Mouse (Mus musculus): ENCODE data around the gene Arhgap8.
A peak's percentile ranks its signal among the peaks of the same experiment; 100 is the strongest.
"Not testable (repeated sequence)": the region's sequence is repeated elsewhere in the genome, so short reads cannot be mapped to it uniquely, and the experiment has no call there.

Arhgap8 gene

GRCm38 (mm10) chr15:84697611-84698011 is 22.2 kb upstream of the Arhgap8 start:
- DNase-seq (ENCODE audit: low spot score in 2 of 2), result peak in 1 of 2 experiments; percentile 57

GRCm38 (mm10) chr15:84698189-84698588 is 21.7 kb upstream of the Arhgap8 start:
- DNase-seq (ENCODE audit: low spot score in 2 of 2), result no peak

DNA sequence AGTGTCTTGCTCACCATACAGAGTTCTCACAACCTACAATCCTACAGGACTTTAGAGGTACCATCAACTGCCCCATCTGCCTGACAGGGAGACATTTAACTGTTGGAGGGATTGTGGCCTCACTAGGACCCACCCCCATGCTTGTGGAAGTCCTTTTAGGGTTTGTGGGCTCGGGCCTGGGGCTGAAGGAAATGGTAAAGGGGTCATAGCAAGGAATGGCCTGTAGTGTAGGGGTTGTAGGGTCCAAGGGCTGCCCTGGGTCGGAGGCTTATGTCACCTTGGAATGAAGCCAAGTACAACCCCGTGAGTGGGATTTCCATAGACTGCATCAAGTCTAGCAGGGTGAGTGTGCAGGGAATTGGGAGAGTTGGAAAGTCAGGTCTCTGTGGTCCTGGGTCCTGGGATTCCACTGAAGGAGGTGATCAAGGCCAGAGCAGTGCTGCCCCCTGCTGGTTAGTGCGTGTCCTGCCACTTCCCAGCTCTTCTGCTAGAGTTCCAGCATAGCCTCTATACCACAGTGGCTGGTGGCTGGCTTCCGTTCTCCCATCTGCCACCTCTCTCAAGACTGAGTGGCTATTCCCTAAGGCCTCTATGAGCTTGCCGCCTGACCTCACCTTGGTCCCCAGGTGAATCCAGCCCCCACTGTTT is 19.6 kb upstream of the Arhgap8 start:
- peak in 1 of 2 experiments; percentile 52 for DNase-seq (ENCODE audit: low spot score in 2 of 2)

DNA sequence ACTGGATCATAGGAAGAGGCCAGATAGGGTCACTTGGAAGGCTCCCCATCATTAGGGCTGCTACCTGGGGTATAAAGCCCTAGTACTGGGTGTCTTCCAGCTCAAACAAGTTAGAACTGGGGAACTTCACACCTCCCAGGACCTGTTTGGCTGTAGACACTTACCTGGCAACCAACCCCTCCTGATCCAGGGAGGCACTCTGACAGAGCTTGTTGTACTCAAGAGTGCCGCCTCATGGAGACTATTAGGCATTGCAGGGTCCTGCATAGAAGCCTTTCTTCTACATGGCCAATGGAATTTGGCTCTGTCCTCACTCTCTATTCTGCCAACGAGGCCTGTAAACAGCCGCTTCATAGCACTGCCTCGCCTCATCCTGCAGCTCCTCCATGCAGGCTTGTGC is 17.9 kb upstream of the Arhgap8 start:
- DNase-seq (ENCODE audit: low spot score in 2 of 2), result peak in 1 of 2 experiments; percentile 33

DNA sequence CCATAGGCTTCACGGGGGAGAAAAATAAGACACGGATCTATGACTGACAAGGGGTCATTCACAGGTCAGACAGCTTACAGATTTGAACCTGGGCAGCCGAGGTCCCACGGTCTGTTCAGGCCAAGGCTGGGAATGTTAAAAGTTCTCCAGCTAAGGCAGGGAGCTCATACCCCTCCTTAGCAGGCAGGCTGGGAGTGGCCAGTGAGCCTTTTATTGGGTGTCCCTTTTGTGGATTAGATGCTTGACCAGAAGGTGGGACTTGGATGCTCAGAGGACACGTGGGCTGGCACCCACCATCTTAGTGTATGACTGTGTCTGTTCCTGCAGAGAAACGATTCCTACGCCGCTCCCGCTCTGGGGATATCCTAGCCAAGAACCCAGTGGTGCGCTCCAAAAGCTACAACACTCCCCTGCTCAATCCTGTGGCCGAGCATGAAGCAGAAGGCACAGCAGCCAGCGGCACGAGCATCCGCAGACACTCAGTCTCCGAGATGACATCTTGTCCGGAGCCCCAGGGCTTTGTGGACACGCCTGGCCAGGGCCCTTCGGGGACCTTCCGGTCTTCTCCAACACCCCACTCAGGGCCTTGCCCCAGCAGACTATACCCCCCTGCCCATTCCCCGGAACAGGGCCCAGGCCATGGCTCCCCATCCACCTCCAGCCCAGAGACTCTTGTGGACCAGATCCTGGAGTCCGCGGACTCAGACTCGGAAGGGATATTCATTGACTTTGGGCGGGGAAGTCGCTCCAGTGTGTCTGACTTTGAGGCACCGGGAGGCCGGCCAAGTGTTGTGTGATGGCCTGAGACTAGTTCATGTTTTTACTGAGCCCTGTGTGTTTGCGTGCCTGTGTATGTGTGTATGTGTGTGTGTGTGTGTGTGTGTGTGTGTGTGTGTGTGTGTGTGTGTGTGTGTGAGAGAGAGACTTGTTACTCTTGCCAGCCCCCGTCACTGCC is 17.2 kb upstream of the Arhgap8 start:
- DNase-seq (ENCODE audit: low spot score in 2 of 2), result peak in 1 of 2 experiments; percentile 40

DNA sequence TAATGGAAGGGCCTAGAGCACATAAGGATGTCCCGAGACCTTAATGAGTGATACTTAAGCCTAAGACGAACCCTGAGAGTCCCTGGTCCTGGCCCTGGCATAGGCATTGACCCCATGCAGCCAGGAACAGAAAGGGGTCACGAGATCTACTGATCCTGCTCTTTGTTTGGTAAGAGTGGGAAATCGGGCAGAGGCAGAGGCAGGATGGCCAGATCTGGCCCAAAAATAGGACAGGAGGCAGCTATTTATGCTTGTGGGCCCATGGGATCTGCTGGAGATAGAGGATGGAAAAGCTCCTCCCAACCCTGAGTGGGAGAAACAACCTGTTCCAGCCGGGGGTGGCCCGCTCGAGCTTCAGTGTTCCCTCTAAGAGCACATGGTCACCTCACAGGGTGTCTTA is 15.9 kb upstream of the Arhgap8 start:
- no peak for DNase-seq (ENCODE audit: low spot score in 2 of 2)

- DNase-seq (ENCODE audit: low spot score in 2 of 2), result no peak
These were observed 14.4 kb upstream of the Arhgap8 start for GRCm38 (mm10) chr15:84705351-84705901.

DNA sequence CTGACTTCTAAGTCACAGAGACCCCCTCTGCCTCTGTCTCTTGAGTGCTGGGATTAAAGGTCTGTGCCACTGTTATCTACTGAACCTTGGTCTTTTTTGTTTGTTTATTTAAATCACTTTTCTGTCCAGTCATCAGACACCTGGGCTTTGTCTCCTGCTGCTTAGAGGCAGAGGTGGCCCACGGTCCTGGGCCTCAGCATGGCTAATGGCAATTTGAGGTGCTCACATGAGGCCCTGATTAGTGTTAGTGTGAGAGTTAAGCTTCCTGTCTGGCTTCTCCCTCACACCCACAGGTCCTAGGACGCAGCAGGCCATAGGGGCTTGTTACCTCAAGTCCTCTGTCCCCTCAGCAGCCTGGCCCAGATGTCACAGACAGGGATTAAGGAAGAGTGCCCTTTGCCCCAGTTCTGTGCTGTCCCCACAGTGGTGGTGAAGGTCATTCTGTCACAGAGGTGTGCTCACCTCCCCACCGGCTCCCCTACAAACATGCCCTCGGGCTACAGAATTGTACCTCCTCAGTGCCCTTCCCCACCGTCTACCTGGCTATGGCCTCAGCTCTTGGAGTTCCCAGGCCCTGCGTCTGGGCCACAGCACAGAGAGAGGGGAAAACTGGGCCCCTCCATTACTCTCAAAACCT is 12.8 kb upstream of the Arhgap8 start:
- DNase-seq (ENCODE audit: low spot score in 2 of 2), result no peak

- DNase-seq (ENCODE audit: low spot score in 2 of 2), result no peak
These were observed 7.1 kb upstream of the Arhgap8 start for GRCm38 (mm10) chr15:84712566-84713405.

- DNase-seq (ENCODE audit: low spot score in 2 of 2), result peak; percentile 69 to 85
These were observed 5.1 kb upstream of the Arhgap8 start for GRCm38 (mm10) chr15:84714730-84715129.

DNA sequence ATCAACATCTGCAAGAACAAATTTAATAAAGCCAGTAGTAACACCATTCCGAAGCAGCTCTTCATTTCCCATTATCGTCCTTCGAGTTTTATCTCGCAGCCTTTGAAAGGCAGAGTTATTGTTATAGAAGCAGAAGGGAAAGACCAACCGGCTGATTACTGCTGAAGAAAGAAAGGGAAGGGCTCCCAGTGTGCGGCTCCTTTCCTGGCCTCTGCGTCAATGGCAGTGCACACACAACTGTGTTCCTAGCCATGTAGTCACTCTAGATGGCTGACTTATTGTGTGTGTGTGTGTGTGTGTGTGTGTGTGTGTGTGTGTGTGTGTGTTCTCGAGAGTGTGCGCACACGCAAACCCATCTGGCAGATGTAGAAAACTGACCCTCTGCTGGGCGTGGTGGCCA is 4.7 kb upstream of the Arhgap8 start:
- DNase-seq (ENCODE audit: low spot score in 2 of 2), result no peak

- not testable (repeated sequence) for DNase-seq (ENCODE audit: low spot score in 2 of 2)
These were observed 2.1 kb upstream of the Arhgap8 start for GRCm38 (mm10) chr15:84717570-84718270.

DNA sequence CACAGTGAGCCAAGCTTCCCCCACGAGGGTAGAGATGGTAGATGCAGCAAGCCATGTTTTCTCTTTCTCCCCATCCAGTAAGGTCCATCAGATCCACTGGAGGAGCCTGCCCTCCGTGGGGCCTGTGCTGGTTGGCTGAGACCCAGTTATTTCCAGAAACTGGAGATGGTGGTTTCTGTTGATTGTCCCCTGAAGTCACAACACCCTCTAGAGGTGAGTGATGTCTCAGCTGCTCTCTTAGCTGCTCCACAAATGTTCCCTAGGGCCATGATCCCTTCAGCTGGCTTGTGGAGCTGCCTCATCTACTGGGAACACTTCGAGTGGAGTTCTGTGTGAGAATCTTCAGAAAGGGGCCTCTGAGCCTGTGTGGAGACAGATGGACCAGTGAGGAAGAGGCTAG is 1.1 kb upstream of the Arhgap8 start:
- no peak for DNase-seq (ENCODE audit: low spot score in 2 of 2)

DNA sequence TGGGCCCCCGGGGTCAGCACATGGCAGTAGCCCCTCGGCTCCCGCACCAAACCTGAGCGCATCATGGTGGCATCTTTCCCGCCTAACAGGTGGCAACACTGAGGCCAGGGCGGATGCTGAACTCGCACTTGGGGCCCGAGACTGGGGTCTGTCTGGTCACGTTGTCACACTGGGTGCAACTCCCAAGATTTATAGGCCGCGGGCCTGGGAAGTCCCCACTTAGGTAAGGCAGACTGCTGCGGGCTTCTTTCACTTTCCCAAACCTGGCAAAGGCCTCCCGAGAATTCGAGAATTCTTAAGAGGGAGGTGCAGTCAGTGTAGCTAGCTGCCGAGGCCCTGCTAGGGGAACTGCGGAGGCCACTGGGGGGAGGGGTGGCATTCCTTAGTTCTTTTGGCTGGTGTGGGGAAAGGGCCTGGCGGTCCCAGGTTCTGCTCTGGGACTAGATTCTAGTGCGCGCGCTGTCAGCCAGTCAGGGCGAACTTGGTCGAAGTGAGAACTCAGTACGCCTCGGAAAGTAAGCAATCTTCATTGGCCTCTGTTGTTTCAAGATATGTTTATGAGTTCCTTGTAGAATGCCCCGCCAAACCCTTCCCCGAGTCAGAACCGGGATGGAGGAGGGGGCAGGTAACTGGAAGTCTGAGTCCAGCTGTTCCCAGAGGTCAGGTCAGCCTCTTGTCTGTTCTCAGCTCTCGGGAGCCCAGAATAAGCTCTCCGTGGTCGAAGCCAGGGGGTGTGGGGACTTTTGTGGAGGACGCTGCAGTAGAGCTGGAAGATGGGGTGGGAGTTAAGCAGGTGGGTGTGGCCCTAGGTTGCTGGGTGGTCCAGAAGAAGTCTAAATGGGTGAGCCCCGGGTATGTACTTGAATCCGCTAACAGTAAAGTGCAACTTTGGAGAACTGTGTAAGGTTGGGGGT is 696 bp downstream of the Arhgap8 start:
- DNase-seq (ENCODE audit: low spot score in 2 of 2), result peak in 1 of 2 experiments; percentile 18

DNA sequence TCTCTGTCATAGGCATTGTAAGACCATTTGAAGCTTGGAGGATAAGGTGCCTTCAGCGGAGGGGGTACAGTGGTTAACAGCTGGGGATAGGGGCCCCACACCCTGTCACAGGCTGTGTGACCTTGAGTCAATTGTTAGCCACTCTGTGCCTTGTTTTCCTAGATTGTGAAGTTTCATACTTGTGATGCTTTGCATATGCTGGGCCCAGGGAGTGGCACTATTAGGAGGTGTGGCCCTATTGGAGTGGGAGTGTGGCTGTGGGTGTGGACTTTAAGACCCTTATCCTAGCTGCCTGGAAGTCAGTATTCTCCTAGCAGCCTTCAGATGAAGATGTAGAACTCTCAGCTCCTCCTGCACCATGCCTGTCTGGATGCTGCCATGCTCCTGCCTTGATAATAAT is 3.8 kb downstream of the Arhgap8 start:
- DNase-seq (ENCODE audit: low spot score in 2 of 2), result not testable (repeated sequence)

DNA sequence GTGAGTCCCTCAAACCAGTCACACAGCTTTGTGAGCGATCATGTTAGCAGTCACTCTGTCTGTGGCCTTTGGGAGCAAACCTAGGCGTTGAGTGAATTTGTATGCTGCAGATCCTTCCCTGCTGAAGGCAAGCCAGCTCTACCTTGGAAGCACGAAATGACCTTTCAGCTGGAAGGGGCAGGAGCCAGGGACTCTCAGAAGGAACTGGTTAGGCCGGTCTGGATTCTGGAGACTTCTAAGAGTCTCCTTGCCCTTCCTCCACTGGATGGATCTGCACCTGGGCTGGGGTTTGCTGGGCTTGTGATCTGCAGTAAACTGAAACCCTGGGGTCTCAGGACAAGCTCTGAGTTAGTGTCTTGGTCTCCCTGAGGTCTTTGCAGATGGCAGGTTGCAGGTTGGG is 4.3 kb downstream of the Arhgap8 start:
- peak; percentile 25 to 28 for DNase-seq (ENCODE audit: low spot score in 2 of 2)

GRCm38 (mm10) chr15:84729685-84730084 is 9.8 kb downstream of the Arhgap8 start:
- peak in 1 of 2 experiments; percentile 11 for DNase-seq (ENCODE audit: low spot score in 2 of 2)

- DNase-seq (ENCODE audit: low spot score in 2 of 2), result no peak
These were observed 11.0 kb downstream of the Arhgap8 start for GRCm38 (mm10) chr15:84730893-84731292.

GRCm38 (mm10) chr15:84731676-84732424 is 12.0 kb downstream of the Arhgap8 start:
- DNase-seq (ENCODE audit: low spot score in 2 of 2), result no peak

All from urinary bladder, postnatal 36 days (tissue).